Mouse (Mus musculus): Measurements from ENCODE around the gene Cbx1.
"Not testable (repeated sequence)": the region's sequence is repeated elsewhere in the genome, so short reads cannot be mapped to it uniquely, and the experiment has no call there.

Gene Cbx1

DNA sequence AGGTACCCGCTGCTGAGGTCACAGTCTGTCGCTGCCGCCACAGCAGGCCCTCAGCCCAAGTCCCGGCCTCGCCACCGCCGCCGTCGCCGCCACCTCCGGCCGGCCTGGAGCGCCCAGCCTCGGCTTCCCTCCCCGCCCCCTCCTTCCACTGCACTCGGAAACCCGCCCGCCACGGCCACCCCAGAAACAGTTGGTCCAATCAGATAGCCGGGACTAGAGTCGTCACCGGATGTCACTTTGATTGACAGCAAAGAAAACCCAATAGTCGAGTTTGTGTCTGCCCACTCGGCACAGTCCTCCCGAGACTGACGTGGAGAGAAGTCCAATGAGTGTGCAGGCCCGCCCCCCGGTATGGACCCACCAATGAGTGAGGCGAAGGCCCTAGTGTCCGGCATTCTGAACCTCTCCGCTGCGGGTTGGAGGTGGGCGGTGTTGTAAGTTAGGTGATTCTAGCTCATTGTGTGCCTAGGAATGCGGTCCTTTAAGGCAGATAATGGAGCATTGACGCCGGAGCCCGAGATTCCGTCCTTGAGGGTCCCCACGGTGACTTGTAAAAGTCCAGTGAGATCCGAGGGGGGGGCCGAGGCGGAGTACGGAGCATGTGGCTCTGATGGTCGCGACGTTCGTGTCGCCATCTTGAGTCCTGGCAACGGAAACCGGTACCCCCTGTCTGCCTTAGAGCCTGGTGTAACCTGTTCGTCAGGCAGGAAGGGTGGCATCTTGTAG lies 41.0 kb downstream of the Cbx1 start, which contains the start of gene Nfe2l1:
Gene Nfe2l1 (minus strand): TSS at position 156 of the 726 bp plus-strand sequence.
- Histone ChIP-seq H3K36me3 (ENCODE audit: control insufficient read depth, insufficient read depth, low read length, poor library complexity, severe bottlenecking) (no peaks in the 10 kb centered on the region), H3K27me3 (ENCODE audit: control insufficient read depth, insufficient read depth, low read length, poor library complexity, severe bottlenecking) (no peaks in the 10 kb centered on the region; the same call in 1 of the 2 replicates)
- peak; percentile 98 for DNase-seq (ENCODE audit: low read depth, low spot score)

DNA sequence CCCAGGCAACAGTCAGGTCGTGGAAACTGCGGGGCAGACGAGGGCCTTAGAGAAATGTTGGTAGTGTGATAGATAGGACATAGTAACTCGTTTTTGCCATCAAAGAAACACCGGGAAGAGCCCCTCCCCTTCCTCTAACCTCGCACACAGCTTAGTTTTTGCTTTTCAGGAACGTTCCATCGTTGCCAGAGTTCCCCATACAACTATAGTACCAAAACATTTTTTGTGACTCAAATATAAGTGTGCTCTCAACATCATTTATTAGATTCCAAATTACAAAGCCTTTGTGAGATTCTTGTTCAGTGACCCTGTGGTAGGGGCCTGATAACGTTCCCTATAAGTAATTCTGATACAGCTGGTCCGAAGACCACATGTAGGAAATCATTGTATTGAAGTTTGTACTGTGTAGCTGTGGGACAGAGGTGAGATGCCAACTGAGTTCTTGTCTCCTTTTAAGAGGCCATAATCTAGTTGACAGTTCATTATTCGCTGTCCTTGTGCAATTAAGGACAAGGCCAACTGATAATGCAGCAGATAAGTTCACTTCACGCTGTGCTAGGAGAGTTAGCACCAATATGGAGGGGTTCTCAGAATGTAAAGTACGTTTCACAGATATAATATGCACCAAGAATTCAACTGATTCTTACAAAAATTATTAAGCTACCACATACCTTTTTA lies 41.8 kb downstream of the Cbx1 start:
- H3K36me3 ChIP-seq (ENCODE audit: control insufficient read depth, insufficient read depth, low read length, poor library complexity, severe bottlenecking) = no peaks in the 10 kb centered on the region
- DNase-seq (ENCODE audit: low read depth, low spot score) = no peak
- H3K27me3 ChIP-seq (ENCODE audit: control insufficient read depth, insufficient read depth, low read length, poor library complexity, severe bottlenecking) = no peaks in the 10 kb centered on the region; the same call in 1 of the 2 replicates

DNA sequence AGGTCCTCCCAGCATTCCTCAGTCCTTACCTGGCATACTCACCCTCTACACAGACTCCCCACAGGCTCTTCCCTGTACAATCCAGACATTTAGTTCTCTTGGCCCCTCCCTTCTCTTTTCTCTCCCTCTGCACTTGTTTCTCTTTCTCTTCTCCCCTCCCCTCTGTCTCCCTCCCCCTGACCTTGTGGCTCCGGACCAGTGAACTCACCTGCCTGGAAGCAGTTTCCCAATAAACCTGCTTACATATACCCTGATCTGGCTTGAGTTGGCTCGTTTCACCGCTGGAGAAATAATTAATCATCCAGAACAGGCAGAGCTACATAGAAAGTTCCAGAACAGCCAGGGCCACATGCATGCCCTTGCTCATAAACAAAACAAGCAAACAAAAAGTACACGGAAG lies 42.6 kb downstream of the Cbx1 start:
- H3K36me3 ChIP-seq (ENCODE audit: control insufficient read depth, insufficient read depth, low read length, poor library complexity, severe bottlenecking) = no peaks in the 10 kb centered on the region
- DNase-seq (ENCODE audit: low read depth, low spot score) = no peak
- no peaks in the 10 kb centered on the region; the same call in 1 of the 2 replicates for H3K27me3 ChIP-seq (ENCODE audit: control insufficient read depth, insufficient read depth, low read length, poor library complexity, severe bottlenecking)

DNA sequence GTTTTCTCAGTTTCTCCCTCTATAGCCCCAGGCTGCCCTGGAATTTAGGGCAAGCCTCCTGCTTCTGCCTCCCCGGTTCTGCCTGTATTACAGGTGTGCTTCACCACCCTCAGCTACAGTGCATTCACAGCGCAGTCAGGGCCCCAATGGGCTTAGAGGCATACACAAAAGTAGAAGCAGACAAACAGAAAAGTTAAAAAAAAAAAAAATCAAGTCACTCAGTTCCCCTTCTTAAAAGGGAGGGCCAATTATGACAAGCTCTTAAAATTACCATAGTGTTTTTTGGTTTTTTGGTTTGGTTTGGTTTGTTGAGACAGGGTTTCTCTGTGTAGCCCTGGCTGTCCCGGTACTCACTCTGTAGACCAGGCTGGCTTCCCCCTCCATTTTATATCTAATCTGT lies 43.6 kb downstream of the Cbx1 start:
- Histone ChIP-seq H3K36me3 (ENCODE audit: control insufficient read depth, insufficient read depth, low read length, poor library complexity, severe bottlenecking) (no peaks in the 10 kb centered on the region), H3K27me3 (ENCODE audit: control insufficient read depth, insufficient read depth, low read length, poor library complexity, severe bottlenecking) (no peaks in the 10 kb centered on the region; the same call in 1 of the 2 replicates)
- no peak for DNase-seq (ENCODE audit: low read depth, low spot score)

DNA sequence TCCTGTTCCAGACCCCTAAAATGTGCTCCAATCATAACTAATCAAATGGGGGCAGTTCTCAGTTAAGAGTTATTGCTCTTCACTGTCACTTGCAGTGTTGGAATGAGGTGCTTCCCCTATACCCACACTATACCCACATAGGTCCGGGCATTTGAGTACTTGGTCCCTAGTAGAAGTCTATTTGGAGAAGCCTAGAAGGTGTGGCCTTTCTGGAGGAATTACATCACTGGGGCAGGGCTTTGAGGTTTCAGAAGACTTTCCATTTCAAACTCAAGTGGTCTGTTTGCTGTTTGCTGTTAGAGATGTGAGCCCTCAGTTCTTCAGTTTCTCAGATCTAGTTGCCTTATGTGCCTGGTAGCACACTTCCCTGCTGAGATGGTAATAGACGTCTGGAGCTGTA lies 44.0 kb downstream of the Cbx1 start:
- no peak for DNase-seq (ENCODE audit: low read depth, low spot score)
- no peaks in the 10 kb centered on the region for H3K36me3 ChIP-seq (ENCODE audit: control insufficient read depth, insufficient read depth, low read length, poor library complexity, severe bottlenecking)
- H3K27me3 ChIP-seq (ENCODE audit: control insufficient read depth, insufficient read depth, low read length, poor library complexity, severe bottlenecking) = no peaks in the 10 kb centered on the region; the same call in 1 of the 2 replicates

DNA sequence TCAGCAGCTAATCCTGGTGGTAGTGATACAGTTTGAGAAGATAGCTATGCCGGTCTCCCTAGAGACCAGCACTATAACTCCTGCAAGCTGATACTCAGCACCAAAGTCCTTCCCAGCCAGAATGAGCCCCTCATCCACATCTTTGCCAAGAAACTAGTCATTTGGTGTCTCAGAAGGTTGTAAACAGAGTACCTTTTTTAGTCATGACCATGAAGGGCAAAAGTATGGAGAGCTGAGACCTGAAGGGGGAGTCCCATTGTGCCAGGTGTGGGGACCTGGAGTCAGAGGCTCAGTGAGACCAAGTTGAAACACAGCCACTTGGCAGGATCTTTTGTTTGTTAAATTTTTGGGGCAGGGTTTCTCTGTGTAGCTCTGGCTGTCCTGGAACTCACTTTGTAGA lies 45.2 kb downstream of the Cbx1 start:
- DNase-seq (ENCODE audit: low read depth, low spot score) = no peak
- no peaks in the 10 kb centered on the region for H3K36me3 ChIP-seq (ENCODE audit: control insufficient read depth, insufficient read depth, low read length, poor library complexity, severe bottlenecking)
- H3K27me3 ChIP-seq (ENCODE audit: control insufficient read depth, insufficient read depth, low read length, poor library complexity, severe bottlenecking) = no peaks in the 10 kb centered on the region; the same call in 1 of the 2 replicates

DNA sequence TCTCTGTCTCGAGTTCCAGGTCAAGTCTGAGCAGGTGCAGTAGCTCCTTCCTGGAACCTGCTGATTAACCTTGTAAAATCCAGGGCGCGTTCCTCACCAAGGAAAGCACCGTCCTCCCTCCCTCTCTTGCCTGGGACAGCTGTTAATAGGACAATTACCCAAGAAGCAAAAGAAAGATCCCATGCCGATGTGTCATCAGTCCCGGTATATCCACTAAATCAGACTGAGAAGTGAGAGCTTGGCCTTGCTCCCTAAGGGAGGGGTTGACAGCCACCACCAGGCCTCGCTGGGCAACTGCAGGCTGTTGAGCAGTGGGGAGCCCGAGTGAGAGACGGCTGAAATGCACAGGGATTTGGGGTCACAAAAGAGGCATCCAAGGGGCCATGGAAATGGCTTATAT lies 48.4 kb downstream of the Cbx1 start:
- no peaks in the 10 kb centered on the region; the same call in 1 of the 2 replicates for H3K27me3 ChIP-seq (ENCODE audit: control insufficient read depth, insufficient read depth, low read length, poor library complexity, severe bottlenecking)
- peak; percentile 44 for DNase-seq (ENCODE audit: low read depth, low spot score)
- no peaks in the 10 kb centered on the region for H3K36me3 ChIP-seq (ENCODE audit: control insufficient read depth, insufficient read depth, low read length, poor library complexity, severe bottlenecking)

GRCm38 (mm10) chr11:96838341-96838740 lies 49.4 kb downstream of the Cbx1 start:
- no peaks in the 10 kb centered on the region for H3K36me3 ChIP-seq (ENCODE audit: control insufficient read depth, insufficient read depth, low read length, poor library complexity, severe bottlenecking)
- no peak for DNase-seq (ENCODE audit: low read depth, low spot score)
- H3K27me3 ChIP-seq (ENCODE audit: control insufficient read depth, insufficient read depth, low read length, poor library complexity, severe bottlenecking) = no peaks in the 10 kb centered on the region; the same call in 1 of the 2 replicates

GRCm38 (mm10) chr11:96839428-96839827 lies 50.5 kb downstream of the Cbx1 start:
- no peak for DNase-seq (ENCODE audit: low read depth, low spot score)
- Histone ChIP-seq H3K27me3 (ENCODE audit: control insufficient read depth, insufficient read depth, low read length, poor library complexity, severe bottlenecking) (no peaks in the 10 kb centered on the region), H3K36me3 (ENCODE audit: control insufficient read depth, insufficient read depth, low read length, poor library complexity, severe bottlenecking) (no peaks in the 10 kb centered on the region)

DNA sequence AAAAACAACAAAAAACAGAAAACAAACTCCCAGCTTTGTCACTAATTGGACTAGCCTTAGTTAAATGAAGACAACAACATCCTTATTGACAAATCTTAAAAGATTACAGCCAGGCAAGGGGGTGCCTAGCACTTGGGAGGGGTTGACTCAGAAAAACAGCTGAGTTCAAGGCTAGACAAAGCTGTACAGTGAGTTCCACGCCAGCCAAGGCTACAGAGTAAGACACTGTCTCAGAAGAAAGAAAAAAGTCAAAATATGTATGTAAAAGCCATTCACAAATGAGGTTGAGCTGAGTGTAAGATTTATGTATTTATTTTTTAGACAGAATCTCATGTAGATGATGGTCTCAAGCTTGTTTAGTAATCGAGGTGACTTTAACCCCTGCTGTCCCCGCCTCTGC lies 51.0 kb downstream of the Cbx1 start:
- DNase-seq (ENCODE audit: low read depth, low spot score) = no peak
- H3K36me3 ChIP-seq (ENCODE audit: control insufficient read depth, insufficient read depth, low read length, poor library complexity, severe bottlenecking) = no peaks in the 10 kb centered on the region
- H3K27me3 ChIP-seq (ENCODE audit: control insufficient read depth, insufficient read depth, low read length, poor library complexity, severe bottlenecking) = no peaks in the 10 kb centered on the region

- Histone ChIP-seq H3K36me3 (ENCODE audit: control insufficient read depth, insufficient read depth, low read length, poor library complexity, severe bottlenecking) (no peaks in the 10 kb centered on the region), H3K27me3 (ENCODE audit: control insufficient read depth, insufficient read depth, low read length, poor library complexity, severe bottlenecking) (no peaks in the 10 kb centered on the region; the same call in 1 of the 2 replicates)
- DNase-seq (ENCODE audit: low read depth, low spot score) = no peak
These were observed 51.4 kb downstream of the Cbx1 start for GRCm38 (mm10) chr11:96840290-96840689.

DNA sequence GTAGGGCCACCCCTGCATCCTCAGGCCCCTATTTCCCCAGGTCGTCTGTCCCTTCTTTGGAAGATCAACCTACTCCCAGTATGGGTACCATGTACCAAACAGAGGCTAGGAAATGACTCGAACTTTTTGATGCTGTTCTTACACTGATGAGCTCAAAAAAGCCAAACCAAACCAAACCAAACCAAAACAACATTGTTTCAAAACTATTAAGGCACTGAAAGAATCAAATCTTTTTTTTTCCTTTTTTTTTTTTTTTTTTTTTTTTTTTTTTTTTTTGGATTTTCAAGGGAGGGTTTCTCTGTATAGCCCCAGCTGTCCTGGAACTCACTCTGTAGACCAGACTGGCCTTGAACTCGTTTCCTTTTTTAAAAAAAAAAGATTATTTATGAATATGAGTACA lies 54.7 kb downstream of the Cbx1 start:
- DNase-seq (ENCODE audit: low read depth, low spot score) = no peak
- H3K36me3 ChIP-seq (ENCODE audit: control insufficient read depth, insufficient read depth, low read length, poor library complexity, severe bottlenecking) = no peaks in the 10 kb centered on the region
- no peaks in the 10 kb centered on the region; the same call in 1 of the 2 replicates for H3K27me3 ChIP-seq (ENCODE audit: control insufficient read depth, insufficient read depth, low read length, poor library complexity, severe bottlenecking)

GRCm38 (mm10) chr11:96847240-96847639 lies 58.3 kb downstream of the Cbx1 start:
- H3K27me3 ChIP-seq (ENCODE audit: control insufficient read depth, insufficient read depth, low read length, poor library complexity, severe bottlenecking) = no peaks in the 10 kb centered on the region; the same call in 1 of the 2 replicates

GRCm38 (mm10) chr11:96848694-96849093 lies 59.8 kb downstream of the Cbx1 start:
- no peaks in the 10 kb centered on the region; the same call in 1 of the 2 replicates for H3K27me3 ChIP-seq (ENCODE audit: control insufficient read depth, insufficient read depth, low read length, poor library complexity, severe bottlenecking)
- no peak for DNase-seq (ENCODE audit: low read depth, low spot score)
- no peaks in the 10 kb centered on the region for H3K36me3 ChIP-seq (ENCODE audit: control insufficient read depth, insufficient read depth, low read length, poor library complexity, severe bottlenecking)

More at GRCm38 (mm10) chr11:96847240-96847639, 58.3 kb downstream of the Cbx1 start:
- no peak for DNase-seq (ENCODE audit: low read depth, low spot score)
- no peaks in the 10 kb centered on the region for H3K36me3 ChIP-seq (ENCODE audit: control insufficient read depth, insufficient read depth, low read length, poor library complexity, severe bottlenecking)

DNA sequence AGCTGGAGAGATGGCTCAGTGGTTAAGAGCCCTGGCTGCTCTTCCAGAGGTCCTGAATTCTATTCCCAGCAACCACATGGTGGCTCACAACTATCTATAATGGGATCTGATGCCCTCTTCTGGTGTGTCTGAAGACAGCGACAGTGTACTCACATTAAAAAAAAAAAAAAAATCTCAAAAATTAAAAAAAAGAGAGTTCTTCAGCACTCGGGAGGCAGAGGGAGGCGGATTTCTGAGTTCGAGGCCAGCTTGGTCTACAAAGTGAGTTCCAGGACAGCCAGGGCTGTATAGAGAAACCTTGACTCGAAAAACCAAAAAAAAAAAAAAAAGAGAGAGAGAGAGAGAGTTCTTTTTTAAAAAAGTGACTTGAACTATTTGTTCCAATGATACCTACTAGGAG lies 60.2 kb downstream of the Cbx1 start:
- H3K27me3 ChIP-seq (ENCODE audit: control insufficient read depth, insufficient read depth, low read length, poor library complexity, severe bottlenecking); H3K36me3 ChIP-seq (ENCODE audit: control insufficient read depth, insufficient read depth, low read length, poor library complexity, severe bottlenecking); DNase-seq (ENCODE audit: low read depth, low spot score): not testable (repeated sequence)

All from splenic B cell, adult 2 months (primary cell).